Mouse (Mus musculus): ENCODE results near the gene Hspa12b. TPM values are rescaled to one million over a fixed set of nuclear protein-coding genes. Genes with fewer than 3 reads are reported as not detected.
A peak's percentile ranks its signal among the peaks of the same experiment; 100 is the strongest.
"Not testable (repeated sequence)": the region's sequence is repeated elsewhere in the genome, so short reads cannot be mapped to it uniquely, and the experiment has no call there.

Hspa12b gene
- polyA plus RNA-seq, 1 experiment = 0.36 TPM

DNA sequence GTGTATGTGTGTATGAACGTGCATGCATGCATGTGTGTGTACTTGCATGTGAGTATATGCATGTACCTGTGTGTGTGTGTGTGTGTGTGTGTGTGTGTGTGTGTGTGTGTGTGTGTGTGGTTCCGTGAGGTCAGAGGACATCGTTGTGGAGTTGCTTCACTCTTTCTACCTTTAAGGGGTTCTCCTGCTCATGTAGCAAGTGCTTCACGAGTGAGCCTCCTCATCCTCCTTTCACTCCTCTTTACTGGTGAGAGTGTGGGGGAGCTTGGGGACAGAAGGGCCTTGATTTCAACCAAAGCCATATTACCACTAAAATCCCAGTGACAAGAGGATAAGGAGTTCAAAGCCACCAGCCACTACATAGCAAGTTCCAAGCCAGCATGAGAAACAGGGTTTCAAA lies 30.0 kb upstream of the Hspa12b start:
- Histone ChIP-seq H3K36me3 (replicated peaks; ENCODE audit: low read length) (no peaks in the 10 kb centered on the region), H3K27me3 (replicated peaks) (peaks cover 3% of the 10 kb centered on the region), H3K9me3 (no peaks in the 10 kb centered on the region), H3K4me3 (replicated peaks) (peak overlapping the region; percentile 79), H3K4me1 (peaks cover 53% of the 10 kb centered on the region)
- TF ChIP-seq FLI1 (IDR thresholded peaks at IDR 0.05; ENCODE audit: low read length) (no peak), GATA1 (IDR thresholded peaks at IDR 0.05; ENCODE audit: borderline replicate concordance, low read length) (no peak)

DNA sequence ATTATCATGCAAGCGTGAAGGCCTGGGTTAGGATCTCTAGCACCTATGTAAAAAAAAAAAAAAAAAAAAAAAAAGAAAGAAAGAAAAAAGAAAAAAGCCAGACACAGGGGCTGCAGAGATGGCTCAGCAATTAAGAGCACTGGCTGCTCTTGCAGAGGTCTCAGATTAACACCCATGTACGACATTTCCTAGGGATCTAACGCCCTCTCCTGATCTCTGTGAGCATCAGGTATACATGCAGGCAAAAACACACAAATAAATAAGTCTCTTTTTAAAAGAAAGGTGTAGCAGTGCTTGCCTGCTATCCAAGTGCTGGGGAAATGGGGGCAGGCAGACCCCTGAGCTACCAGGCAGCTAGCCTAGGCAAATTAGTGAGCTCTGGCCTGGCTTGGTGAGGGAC lies 25.6 kb upstream of the Hspa12b start:
- no peaks in the 10 kb centered on the region for H3K36me3 ChIP-seq (replicated peaks; ENCODE audit: low read length)
- H3K4me3 ChIP-seq (replicated peaks) = no peak overlapping the region
- no peaks in the 10 kb centered on the region for H3K9me3 ChIP-seq
- H3K4me1 ChIP-seq = peaks cover 28% of the 10 kb centered on the region
- H3K27me3 ChIP-seq (replicated peaks) = peaks cover 9% of the 10 kb centered on the region
- no peak for TF ChIP-seq FLI1 (IDR thresholded peaks at IDR 0.05; ENCODE audit: low read length)
- no peak for TF ChIP-seq GATA1 (IDR thresholded peaks at IDR 0.05; ENCODE audit: borderline replicate concordance, low read length)

DNA sequence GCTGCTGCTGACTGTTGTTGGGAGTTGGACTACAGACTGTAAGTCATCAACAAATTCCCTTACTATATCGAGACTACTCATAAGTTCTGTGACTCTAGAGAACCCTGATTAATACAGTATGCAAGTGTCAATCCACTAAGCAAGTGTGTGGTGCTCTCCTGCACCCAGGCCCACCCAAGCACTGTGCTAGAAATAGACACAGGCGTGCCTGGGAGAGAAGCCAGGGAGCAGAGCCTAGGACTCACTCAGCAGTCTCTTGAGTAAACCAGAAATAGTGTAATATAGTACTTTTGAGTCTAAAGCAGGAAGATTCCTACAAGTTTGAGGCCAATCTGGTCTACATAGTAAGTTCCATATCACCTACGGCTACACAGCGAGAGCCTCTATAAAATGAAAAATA lies 23.1 kb upstream of the Hspa12b start:
- no peaks in the 10 kb centered on the region for H3K9me3 ChIP-seq
- peaks cover 17% of the 10 kb centered on the region for H3K27me3 ChIP-seq (replicated peaks)
- TF ChIP-seq FLI1 (IDR thresholded peaks at IDR 0.05; ENCODE audit: low read length) = no peak
- TF ChIP-seq GATA1 (IDR thresholded peaks at IDR 0.05; ENCODE audit: borderline replicate concordance, low read length) = no peak
- H3K4me3 ChIP-seq (replicated peaks) = no peak overlapping the region
- no peaks in the 10 kb centered on the region for H3K36me3 ChIP-seq (replicated peaks; ENCODE audit: low read length)
- H3K4me1 ChIP-seq = peaks cover 4% of the 10 kb centered on the region

DNA sequence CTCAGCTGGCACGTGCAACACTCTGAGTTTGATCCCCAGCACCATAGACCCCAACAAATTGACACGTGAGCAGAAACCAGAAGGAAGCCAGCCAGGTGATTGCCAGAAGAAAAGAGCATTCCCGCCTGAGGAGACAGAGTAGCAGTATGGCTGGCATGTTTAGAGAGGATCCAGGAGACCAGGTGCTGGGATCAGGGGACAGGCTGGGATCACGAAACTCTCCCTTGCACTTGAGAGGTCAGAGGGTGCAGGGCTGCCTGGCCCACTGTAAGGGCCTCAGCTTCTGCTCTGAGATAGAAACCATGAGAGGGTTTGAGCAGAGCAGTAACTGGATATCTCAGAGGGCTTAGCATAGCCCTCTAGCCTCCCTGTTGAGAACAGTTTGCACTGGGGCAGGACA lies 22.0 kb upstream of the Hspa12b start:
- not testable (repeated sequence) for H3K4me1 ChIP-seq; H3K4me3 ChIP-seq (replicated peaks); H3K36me3 ChIP-seq (replicated peaks; ENCODE audit: low read length); H3K9me3 ChIP-seq
- peaks cover 17% of the 10 kb centered on the region for H3K27me3 ChIP-seq (replicated peaks)

DNA sequence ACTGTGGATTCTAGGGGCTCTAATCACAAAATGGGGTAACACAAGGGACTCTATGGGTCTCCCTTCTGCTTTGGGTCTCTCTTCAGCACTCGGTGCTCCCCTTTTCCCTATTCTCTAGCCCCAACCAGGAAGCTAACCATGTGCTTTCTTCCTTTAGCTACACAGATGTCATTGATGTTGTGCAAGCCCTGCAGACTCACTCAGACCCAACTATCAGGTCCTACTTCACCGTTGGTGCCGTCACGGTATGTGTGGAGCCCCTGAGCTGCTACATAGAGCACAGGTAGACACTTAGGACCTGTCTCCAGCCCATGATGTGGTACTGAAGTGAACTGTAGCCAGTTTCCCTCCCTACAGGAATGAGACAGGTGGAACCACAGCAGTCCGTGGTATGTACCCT lies 21.1 kb upstream of the Hspa12b start:
- Histone ChIP-seq H3K4me1 (peaks cover 4% of the 10 kb centered on the region), H3K9me3 (no peaks in the 10 kb centered on the region), H3K36me3 (replicated peaks; ENCODE audit: low read length) (no peaks in the 10 kb centered on the region), H3K4me3 (replicated peaks) (no peak overlapping the region), H3K27me3 (replicated peaks) (peaks cover 19% of the 10 kb centered on the region)
- TF ChIP-seq GATA1 (IDR thresholded peaks at IDR 0.05; ENCODE audit: borderline replicate concordance, low read length) (no peak), FLI1 (IDR thresholded peaks at IDR 0.05; ENCODE audit: low read length) (no peak)

DNA sequence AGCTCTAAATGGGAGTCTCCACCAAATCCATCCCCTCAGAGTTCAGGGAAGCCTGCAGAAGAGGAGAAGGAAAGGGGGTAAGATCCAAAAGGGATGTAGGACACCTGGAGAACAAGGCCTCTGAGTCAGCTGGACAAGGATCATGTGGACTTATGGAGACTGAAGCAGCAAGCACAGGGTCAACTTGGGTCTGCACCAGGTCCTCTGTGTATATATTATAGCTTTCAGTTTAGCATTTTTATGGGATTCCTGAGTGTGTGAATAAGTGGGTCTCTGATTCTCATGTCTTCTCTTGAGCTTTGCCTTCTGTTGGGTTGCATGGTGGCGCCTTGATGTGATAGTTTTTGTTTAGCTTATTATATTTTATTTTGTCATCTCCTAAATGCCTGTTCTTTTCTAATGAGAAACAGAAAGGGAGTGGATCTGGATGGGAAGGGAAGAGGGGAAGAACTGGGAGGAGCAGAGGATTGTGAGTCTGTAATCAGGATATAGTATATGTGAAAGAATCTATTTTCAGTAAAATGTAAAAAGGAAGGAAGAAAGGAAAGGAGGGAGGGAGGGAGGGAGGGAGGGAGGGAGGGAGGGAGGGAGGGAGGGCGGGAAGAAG lies 8.0 kb upstream of the Hspa12b start:
- H3K4me3 ChIP-seq (replicated peaks) = no peak overlapping the region
- H3K27me3 ChIP-seq (replicated peaks) = no peaks in the 10 kb centered on the region
- no peaks in the 10 kb centered on the region for H3K36me3 ChIP-seq (replicated peaks; ENCODE audit: low read length)
- H3K4me1 ChIP-seq = peaks cover 28% of the 10 kb centered on the region
- TF ChIP-seq GATA1 (IDR thresholded peaks at IDR 0.05; ENCODE audit: borderline replicate concordance, low read length) (no peak), FLI1 (IDR thresholded peaks at IDR 0.05; ENCODE audit: low read length) (no peak)
- H3K9me3 ChIP-seq = no peaks in the 10 kb centered on the region

DNA sequence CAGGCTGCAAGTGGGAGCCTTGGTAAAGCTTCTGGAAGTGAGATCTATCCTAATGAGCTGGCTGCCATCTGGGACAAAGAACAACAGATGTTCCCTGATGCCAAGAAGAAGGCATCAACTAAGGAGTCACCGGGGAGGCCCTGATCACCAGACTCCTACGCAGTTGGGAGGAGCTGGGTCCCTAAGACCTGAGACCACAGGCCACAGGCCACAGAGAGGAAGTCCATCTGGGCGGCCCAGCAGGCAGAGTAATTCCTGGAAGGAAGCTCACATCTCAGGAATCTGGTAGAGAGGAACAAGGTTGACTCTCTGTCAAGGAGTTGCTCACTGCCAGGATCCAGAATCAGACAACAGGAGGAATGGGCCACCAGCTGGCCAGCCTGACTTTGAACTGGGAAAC lies 2.9 kb upstream of the Hspa12b start:
- Histone ChIP-seq H3K9me3 (no peaks in the 10 kb centered on the region), H3K36me3 (replicated peaks; ENCODE audit: low read length) (no peaks in the 10 kb centered on the region), H3K4me3 (replicated peaks) (peak overlapping the region; percentile 53), H3K4me1 (peaks cover 73% of the 10 kb centered on the region), H3K27me3 (replicated peaks) (peaks cover 43% of the 10 kb centered on the region)
- TF ChIP-seq FLI1 (IDR thresholded peaks at IDR 0.05; ENCODE audit: low read length) (no peak), GATA1 (IDR thresholded peaks at IDR 0.05; ENCODE audit: borderline replicate concordance, low read length) (no peak)

DNA sequence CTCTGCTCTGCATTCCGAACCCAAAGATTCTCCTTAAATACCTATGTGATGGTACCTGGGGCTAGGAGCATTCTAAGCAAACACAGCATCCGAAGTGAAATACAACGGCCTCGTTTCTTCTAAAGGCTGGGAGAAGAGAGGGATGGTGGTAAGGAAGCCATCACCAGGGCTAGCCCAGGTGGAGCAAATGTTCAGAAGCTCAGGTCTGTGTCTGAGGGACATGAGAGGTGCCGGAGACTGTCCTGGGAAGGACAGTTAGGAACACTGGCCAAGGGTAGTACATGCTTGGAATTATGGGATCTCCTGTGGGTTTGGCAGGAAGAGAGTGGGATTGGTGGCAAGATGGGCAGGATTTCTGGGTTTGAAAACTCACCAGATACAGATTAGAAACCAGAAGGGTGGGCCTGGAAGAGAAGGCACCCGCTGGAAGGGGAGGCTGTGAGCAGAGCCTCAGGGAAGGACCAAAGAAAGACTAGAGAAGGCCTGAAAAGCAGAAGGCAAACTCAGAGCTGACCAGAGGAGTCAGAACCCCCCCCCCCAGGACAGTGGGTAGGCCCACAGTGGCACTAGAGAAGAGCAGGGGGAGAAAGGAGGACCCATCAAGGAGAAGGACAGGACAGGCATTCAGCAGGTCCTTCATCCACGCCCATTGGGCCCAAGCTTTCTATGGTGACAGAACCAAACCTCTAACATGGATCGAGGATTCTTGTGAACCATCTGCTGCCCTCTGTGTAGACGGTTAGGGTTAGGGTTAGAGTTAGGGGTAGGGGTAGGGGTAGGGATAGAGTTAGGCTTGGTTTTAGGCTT lies 1.7 kb upstream of the Hspa12b start:
- H3K9me3 ChIP-seq = no peaks in the 10 kb centered on the region
- TF ChIP-seq GATA1 (IDR thresholded peaks at IDR 0.05; ENCODE audit: borderline replicate concordance, low read length) = no peak
- no peak for TF ChIP-seq FLI1 (IDR thresholded peaks at IDR 0.05; ENCODE audit: low read length)
- H3K27me3 ChIP-seq (replicated peaks) = peaks cover 47% of the 10 kb centered on the region
- H3K4me3 ChIP-seq (replicated peaks) = no peak overlapping the region
- H3K4me1 ChIP-seq = peaks cover 68% of the 10 kb centered on the region
- H3K36me3 ChIP-seq (replicated peaks; ENCODE audit: low read length) = no peaks in the 10 kb centered on the region

DNA sequence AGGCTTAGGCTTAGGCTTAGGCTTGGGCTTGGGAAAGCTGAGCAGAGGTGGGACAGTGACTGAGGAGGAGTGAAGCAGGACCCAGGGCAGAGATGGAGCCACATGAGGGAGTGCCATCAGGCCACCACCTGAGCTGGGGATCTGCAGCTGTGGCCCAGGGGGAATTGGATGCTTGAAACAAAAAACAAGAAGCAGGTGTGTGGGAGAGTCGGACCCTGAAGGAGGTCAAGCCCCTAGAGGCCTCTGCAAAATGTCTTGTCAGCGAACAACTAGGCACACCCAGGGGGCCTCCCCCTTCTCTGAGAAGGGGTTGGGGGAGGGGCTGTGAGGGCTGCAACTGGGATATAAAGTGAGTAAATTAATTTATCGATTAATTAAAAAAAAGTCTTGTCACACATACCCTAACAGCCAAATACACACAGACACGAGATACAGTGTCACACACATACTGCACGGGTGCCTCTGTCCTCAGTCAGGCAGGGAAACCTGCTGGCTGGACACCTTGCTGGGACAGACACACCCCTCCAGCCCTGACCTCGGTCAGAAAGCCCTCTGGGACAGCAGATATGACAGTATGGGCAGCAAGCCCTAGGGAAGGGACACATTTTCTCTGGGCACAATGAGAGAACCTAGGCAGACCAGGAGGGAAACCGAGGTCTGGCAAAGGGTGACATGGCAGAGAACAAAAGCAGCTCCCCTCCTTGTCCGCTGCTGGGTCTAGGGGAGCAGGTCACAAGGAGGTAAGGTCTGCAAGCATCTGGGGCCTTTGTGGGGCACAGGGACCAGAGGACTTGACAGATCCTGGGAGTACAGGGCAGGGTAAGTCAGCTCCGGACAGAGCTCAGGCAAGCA lies 890 bp upstream of the Hspa12b start:
- H3K36me3 ChIP-seq (replicated peaks; ENCODE audit: low read length) = no peaks in the 10 kb centered on the region
- TF ChIP-seq FLI1 (IDR thresholded peaks at IDR 0.05; ENCODE audit: low read length) = no peak
- TF ChIP-seq GATA1 (IDR thresholded peaks at IDR 0.05; ENCODE audit: borderline replicate concordance, low read length) = no peak
- H3K4me1 ChIP-seq = peaks cover 68% of the 10 kb centered on the region
- peaks cover 47% of the 10 kb centered on the region for H3K27me3 ChIP-seq (replicated peaks)
- H3K4me3 ChIP-seq (replicated peaks) = no peak overlapping the region
- H3K9me3 ChIP-seq = no peaks in the 10 kb centered on the region

DNA sequence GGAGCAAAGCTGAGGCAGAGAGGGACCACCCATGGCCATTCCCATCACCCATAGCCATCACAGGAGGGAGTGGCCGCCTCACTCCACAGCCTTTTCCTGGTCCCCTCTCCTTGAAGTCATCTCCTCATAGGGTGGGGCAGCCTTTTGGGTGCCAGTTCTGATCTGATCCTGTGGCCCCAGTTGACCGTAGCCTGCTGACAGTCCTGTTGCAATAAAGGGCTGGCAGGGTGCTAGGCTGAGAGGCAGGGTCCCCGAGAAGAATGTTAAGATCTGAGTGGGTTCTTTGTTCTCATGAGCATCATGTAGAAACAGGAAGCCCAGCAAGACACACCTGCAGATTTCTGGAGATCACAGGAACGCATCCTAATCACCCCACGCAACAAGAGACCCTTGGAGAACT lies 1.1 kb downstream of the Hspa12b start:
- Histone ChIP-seq H3K4me1 (peaks cover 66% of the 10 kb centered on the region), H3K9me3 (no peaks in the 10 kb centered on the region), H3K27me3 (replicated peaks) (peaks cover 47% of the 10 kb centered on the region), H3K4me3 (replicated peaks) (peak overlapping the region; percentile 57), H3K36me3 (replicated peaks; ENCODE audit: low read length) (no peaks in the 10 kb centered on the region)
- no peak for TF ChIP-seq FLI1 (IDR thresholded peaks at IDR 0.05; ENCODE audit: low read length)
- no peak for TF ChIP-seq GATA1 (IDR thresholded peaks at IDR 0.05; ENCODE audit: borderline replicate concordance, low read length)

Measured in megakaryocyte, embryonic 14.5 days (primary cell).